Mouse (Mus musculus) olfactory bulb, adult 2 months (tissue): ENCODE data around the gene Rhot2.

Source experiments
- CTCF ChIP-seq: fragments of 200-500 bp; IDR thresholded peaks from 2 replicates; pipeline ENCODE4 v1.5.1; 2012; ENCODE audit warnings: low read depth, mild to moderate bottlenecking, low read length, moderate library complexity; ENCODE audit not compliant: insufficient read depth
- POLR2A ChIP-seq: fragments of 200-500 bp; IDR thresholded peaks from 2 replicates; pipeline ENCODE4 v1.6.1; 2012; ENCODE audit warnings: mild to moderate bottlenecking, low read depth, low read length, moderate library complexity; ENCODE audit not compliant: insufficient read depth

DNA sequence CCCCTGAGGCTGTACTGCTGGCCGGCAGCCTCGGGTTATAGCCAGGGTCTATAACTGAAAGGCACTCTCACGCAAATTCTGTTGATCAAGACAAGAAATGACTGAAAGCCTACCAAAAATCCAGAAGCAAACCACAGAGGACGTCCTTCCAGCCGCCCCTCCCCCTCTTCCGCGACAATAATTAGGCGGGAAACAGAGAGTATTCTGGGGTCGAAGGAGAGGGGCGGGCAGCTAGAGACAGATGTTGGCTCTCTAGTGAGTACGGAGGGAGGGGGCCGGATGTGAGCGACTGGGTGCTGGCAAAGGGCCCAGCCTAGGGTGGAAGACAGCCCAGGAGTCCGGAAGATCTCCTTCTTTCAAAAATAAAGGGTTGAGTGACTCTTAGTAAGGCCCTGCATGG lies 52.0 kb downstream of the Rhot2 start, which contains the start of gene Fam173a:
- TF ChIP-seq CTCF (no peak), POLR2A (no peak)
